In the genomic region with DNA sequence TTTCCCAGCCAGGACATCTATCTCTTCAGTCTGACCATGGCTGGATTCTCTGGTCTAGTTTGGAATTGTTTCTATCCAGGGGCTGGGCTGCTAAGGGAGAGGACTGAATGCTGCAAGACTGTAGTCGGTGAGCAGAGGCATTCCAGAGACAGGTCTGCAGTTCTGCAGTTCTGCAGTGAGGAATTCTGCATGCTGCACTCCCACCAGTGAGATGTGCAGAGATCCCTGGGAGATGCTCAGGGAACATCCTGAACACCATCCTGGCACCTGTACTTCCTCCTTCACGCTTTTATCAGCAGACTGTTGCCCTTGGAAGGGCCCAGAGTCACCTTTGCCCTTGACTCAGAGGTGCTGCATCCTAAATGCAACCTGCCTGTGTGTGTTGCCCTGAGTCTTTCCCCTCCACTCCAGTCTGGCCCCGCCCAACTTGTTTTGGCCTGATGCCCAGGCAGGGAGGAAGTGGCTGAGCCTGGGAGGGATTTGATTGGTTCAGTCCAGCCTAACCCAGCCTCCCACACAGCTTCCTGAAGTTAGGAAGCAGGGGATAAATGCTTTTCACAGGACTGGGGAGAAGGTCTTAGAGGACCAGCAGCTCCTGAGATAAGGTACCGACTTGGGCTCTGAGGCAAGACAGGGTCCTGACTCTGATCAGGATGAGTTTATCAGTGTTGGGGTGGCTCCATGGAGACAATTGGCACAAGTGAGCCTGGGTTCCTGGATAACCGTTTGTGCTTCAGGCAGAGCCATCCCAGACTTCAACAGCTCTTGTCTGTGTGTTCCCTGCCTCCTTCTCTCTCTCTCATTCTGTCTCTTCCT, we compare ENCODE assay signal across 7 mouse cellular contexts. TPM values are rescaled to one million over a fixed set of nuclear protein-coding genes. Genes with fewer than 3 reads are reported as not detected.
A peak's percentile ranks its signal among the peaks of the same experiment; 100 is the strongest.
DNase-seq lines count a peak whose midpoint lies in the region; ATAC-seq lines count a peak whose summit lies in the region.
"Not testable (repeated sequence)": the region's sequence is repeated elsewhere in the genome, so short reads cannot be mapped to it uniquely, and the experiment has no call there.

A gene (plus strand): TSS at position 508 of the 816 bp plus-strand sequence.

- ATAC-seq in midbrain, embryonic 12.5 days (ENCODE audit: low FRiP score, low read depth), result peak; percentile 91

- peak within 1 kb of the TSS; percentile 69 for H3K27ac ChIP-seq in embryonic facial prominence, embryonic 10.5 days (replicated peaks)
- H3K27ac ChIP-seq in limb, embryonic 10.5 days, result peak within 1 kb of the TSS; percentile 66; the same call in 1 of the 2 replicates
- H3K27ac ChIP-seq in midbrain, embryonic 12.5 days (replicated peaks), result not testable (repeated sequence)

- H3K4me2 ChIP-seq in midbrain, embryonic 12.5 days (replicated peaks), result peak within 1 kb of the TSS; percentile 50

- 15% methylated on average over 5 of the region's 5 CpGs for WGBS in embryonic facial prominence, embryonic 10.5 days
- WGBS in limb, embryonic 10.5 days, result 10% methylated on average over 5 of the region's 5 CpGs
- WGBS in midbrain, embryonic 12.5 days, result 12% methylated on average over 5 of the region's 5 CpGs

- H3K27me3 ChIP-seq in embryonic facial prominence, embryonic 10.5 days (replicated peaks; ENCODE audit: low read depth, poor library complexity, severe bottlenecking); limb, embryonic 10.5 days (ENCODE audit: low read depth, poor library complexity, severe bottlenecking); midbrain, embryonic 12.5 days: not testable (repeated sequence)

- not testable (repeated sequence) for H3K36me3 ChIP-seq in embryonic facial prominence, embryonic 10.5 days (replicated peaks); limb, embryonic 10.5 days; midbrain, embryonic 12.5 days

- peak; percentile 87 for DNase-seq in adrenal gland, adult 8-10 months
- DNase-seq in embryonic facial prominence, embryonic 10.5 days (ENCODE audit: low spot score), result peak; percentile 80
- peak; percentile 99 for DNase-seq in heart, adult 11 months
- DNase-seq in kidney, adult 18-20 months, result peak; percentile 92
- DNase-seq in limb, embryonic 10.5 days (ENCODE audit: low spot score), result peak; percentile 79
- DNase-seq in skeletal muscle tissue, adult 2 months (ENCODE audit: low read depth, low spot score), result peak; percentile 71

- H3K9ac ChIP-seq in midbrain, embryonic 12.5 days (replicated peaks), result peak within 1 kb of the TSS; percentile 43

- H3K4me3 ChIP-seq in embryonic facial prominence, embryonic 10.5 days, result peak within 1 kb of the TSS; percentile 56
- H3K4me3 ChIP-seq in limb, embryonic 10.5 days, result peak within 1 kb of the TSS; percentile 52
- peak within 1 kb of the TSS; percentile 41 for H3K4me3 ChIP-seq in midbrain, embryonic 12.5 days

- peaks cover 14% of the 10 kb centered on the region for H3K4me1 ChIP-seq in embryonic facial prominence, embryonic 10.5 days
- peaks cover 12% of the 10 kb centered on the region for H3K4me1 ChIP-seq in limb, embryonic 10.5 days
- not testable (repeated sequence) for H3K4me1 ChIP-seq in midbrain, embryonic 12.5 days

- H3K9me3 ChIP-seq in embryonic facial prominence, embryonic 10.5 days; limb, embryonic 10.5 days (replicated peaks); midbrain, embryonic 12.5 days: not testable (repeated sequence)

RNA-seq across cellular contexts. Expression of the gene that starts here (rescaled TPM):
- 10 to 100 TPM; 12.0 to 28.8 (median 19.9) TPM for total RNA-seq in adrenal gland, adult 8-10 months (2022)
- polyA plus RNA-seq in embryonic facial prominence, embryonic 10.5 days (2016; fragmentation: Nextera tagmentation; extraction: Ambion mirVana), result 14.0 and 17.0 TPM in 2 replicates
- 13.4 and 19.2 TPM in 2 replicates for polyA plus RNA-seq in limb, embryonic 10.5 days (2016; fragmentation: Nextera tagmentation; extraction: Ambion mirVana)
- 16.7 and 19.9 TPM in 2 replicates for polyA plus RNA-seq in midbrain, embryonic 12.5 days (2016; fragmentation: Nextera tagmentation; extraction: Ambion mirVana)
